Mouse (Mus musculus) megakaryocyte progenitor cell, adult 5-6 weeks (primary cell): Measurements from ENCODE around the gene Hebp1. TPM values are rescaled to one million over a fixed set of nuclear protein-coding genes. Genes with fewer than 3 reads are reported as not detected.

Experiments
- ATAC-seq: replicated peaks from 2 replicates; pipeline ENCODE4 v1.8.0; 2016; ENCODE audit warnings: mild to moderate bottlenecking, moderate TSS enrichment, inconsistent platforms; ENCODE audit not compliant: poor library complexity
- total RNA-seq, 2 experiments: library from RNA; stranded (forward) in 1 of 2; stranded (reverse) in 1 of 2; fragments of 157-497, 149-512 nt in 1 of 2; fragments of 200-1000 nt in 1 of 2; gene quantifications; 2 replicates each; pipeline versions ENCODE4 v1.2.3 to v1.2.4; 2015 to 2017

The Hebp1 gene
- total RNA-seq, 2 experiments from 2014 or later: 12.9 to 21.2 TPM

- ATAC-seq: no peak
Observed at GRCm38 (mm10) chr6:135198726-135199125, 904 bp upstream of the Hebp1 start.

DNA sequence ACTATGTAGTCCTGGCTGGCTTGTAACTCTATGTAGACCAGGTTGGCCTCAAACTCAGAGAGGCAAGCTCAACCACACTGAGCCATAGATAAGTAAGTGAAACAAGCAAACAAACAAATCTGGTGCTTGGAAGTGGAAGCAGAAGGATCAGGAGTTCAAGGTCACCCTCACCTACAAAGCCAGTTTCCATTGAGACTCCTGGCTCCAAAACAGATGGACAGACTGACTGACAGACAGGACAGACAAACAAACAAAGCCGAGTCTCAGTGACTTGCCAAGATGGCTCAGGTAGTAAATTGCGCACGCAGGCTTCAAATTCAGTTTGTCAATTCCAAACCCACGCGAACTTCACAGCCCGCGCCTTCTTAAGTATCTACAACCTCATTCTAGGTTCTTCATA is 376 bp downstream of the Hebp1 start:
- ATAC-seq: no peak

DNA sequence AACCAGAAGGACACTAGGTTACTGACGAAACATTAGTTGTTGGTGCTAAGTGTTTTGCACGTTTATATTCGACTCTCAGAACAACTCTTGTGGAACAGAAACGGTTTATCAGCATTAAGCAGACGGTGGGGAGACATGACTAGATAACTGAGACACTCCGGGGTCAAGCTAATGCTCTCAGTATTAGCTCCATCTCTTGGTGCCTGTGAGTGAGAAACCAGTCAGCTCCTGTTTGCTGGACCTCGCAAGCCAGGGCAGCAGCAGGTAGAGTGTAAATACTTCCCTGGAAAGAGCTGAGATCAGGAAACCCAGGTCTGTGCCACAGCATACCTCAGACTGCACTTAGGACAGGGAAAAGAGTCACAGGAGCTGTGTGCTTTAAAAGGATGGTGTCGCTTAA is 1.1 kb downstream of the Hebp1 start:
- ATAC-seq: peak; percentile 51

DNA sequence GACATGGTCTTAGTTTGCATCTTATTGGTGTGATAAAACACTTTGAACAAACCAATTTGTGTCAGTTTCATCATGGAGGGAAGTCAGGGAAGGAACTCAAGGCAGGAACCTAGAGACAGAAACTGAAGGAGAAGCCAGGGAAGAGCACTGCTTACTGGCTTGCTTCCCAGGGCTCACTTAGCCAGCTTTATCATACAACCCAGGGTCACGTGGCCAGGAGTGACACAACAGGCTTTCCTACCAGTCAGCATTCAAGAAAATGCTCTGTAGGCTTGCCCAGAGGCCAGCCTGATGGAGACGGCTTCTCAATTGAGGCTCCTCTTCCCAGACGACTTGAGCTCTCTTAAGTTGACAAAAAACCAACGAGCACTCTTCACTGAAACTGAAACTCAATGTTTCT is 2.9 kb downstream of the Hebp1 start:
- ATAC-seq: no peak

GRCm38 (mm10) chr6:135193733-135194132 is 4.1 kb downstream of the Hebp1 start:
- no peak for ATAC-seq

DNA sequence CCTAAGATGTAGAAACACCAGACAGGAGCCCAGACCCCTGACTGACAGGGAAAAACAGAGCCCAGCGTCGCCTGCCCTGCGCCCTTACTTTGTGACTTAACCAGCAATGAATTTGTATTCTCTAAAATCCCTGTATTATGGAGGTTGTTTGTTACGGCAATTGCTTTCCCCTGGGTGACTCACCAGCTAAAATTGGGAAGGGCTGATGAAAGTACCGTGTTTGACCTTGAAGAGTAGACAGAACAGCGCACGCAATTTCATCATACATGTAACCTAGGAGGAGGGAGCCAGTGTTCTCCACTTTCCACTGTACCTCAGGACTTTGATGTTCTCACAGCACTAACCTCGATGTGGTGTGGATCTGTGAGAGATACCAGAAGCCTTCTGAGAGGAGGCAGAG is 4.8 kb downstream of the Hebp1 start:
- ATAC-seq: no peak

DNA sequence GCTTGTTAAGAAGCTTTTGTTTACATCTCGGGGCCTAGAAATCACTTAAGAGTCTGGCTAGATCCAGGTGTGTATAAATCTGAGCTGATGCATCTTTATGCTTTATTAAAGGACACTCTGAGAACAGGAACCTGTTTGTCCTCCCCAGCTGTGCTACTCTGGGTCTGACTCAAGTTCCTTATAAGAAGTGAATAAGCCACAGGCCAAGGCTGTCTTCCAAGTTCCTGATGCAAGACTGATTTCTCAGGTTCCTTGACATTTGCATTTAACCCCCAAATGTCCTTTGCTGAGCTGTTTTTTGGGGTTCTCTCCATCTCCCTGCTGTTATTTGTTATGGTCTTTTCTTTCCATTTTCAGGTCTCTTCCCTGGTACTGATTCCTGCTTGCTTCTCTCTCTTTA is 5.9 kb downstream of the Hebp1 start:
- peak; percentile 32 for ATAC-seq

DNA sequence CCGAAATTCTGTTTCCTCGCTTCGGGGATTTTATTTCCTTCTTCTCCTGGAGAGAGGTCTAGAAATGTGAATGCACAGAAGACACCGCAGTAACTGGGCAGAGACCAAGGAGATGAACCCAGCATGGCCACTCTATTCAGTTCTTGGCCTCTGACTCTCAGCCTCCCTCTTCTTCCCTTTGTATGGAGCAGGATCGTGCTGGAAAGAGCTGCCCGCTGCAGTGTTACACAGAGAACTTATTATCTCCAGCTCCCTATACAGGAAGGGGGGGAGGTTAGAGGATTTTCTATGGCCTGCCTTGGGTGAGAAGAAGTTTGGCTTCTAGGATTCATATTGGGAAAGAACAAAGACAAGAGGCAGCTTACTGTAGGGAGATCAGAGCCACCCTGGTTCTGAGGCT is 7.7 kb downstream of the Hebp1 start:
- ATAC-seq: no peak

GRCm38 (mm10) chr6:135188629-135189028 is 9.2 kb downstream of the Hebp1 start:
- peak; percentile 60 for ATAC-seq

DNA sequence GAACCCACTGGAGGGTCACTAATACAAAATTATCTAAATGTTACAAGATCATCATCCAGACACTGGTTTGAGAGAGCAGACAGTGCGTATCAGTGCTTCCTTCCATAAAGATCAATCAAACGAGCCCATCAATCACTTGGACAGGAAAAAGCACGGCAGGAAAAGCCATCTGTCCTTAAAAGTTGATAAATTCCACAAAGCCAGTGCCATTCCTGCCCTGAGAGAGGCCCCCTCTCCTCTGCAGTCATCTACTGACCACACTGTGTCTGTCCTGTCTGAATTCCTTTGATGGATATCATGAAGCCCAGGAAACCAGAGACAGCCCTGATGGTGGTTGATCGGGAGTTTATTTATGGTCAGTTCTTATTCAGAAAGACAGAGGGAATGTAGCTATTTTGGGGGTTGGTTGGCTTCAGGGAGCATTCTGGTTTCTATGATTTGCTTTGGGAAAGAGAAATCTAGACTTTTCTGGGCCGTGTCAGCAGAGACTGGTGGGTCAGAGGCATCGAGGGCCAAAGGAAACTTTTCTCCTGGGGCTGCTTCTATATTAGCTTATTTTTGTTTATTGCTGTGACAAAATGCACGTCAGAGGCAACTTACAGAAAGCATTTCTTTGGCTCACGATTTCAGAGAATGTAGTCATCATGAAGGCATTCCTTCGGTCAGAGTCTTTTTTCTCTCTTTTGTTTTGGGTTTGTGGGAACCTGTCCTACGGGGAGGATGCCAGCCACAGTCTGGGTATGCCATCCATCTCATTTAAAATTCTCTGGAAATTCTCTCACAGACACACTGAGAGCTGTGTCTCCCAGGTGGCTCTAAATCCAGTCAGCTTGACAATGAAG is 10.5 kb downstream of the Hebp1 start:
- no peak for ATAC-seq

- ATAC-seq: peak; percentile 76
Observed at GRCm38 (mm10) chr6:135183961-135184360, 13.9 kb downstream of the Hebp1 start.

DNA sequence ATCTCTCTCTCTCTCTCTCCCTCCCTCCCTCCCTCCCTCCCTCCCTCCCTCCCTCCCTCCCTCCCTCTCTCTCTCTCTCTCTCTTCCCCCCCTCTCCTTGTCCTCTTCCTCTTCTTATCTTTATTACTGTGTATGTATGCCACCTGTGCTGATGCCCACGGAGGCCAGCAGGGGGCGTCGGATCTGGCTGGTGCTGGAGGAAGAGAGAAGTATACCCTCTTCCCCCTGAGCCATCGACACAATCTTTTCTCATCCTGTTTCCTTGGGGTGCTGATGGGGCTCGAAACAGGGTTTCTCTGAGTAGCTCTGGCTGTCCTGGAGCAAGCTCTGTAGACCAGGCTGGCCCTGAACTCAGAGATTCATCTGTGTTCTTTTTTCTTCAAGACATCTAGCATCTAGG is 14.9 kb downstream of the Hebp1 start:
- peak; percentile 67 for ATAC-seq

GRCm38 (mm10) chr6:135178599-135178998 is 19.2 kb downstream of the Hebp1 start:
- ATAC-seq: no peak; the same call in 1 of the 2 replicates

- no peak for ATAC-seq
Observed at GRCm38 (mm10) chr6:135177271-135177670, 20.6 kb downstream of the Hebp1 start.

DNA sequence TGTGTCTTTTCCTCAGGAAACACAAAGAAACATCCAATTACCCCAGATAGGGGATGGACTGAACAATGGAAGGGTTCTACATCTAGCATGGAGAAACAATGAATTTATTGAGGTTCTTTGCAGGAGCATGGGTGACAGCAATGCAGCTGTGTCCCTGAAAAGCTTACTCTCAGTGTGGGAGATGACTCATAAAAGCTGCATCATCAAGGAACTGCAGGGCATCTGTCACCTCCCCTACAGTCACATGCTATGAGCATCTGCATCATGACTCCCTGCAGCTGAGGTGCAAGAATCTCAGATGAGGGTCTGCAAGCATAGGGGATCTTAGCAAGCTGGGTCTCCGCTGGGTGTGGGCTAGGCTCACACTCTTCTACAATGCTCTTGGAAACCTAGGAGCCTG is 22.8 kb downstream of the Hebp1 start:
- no peak for ATAC-seq

DNA sequence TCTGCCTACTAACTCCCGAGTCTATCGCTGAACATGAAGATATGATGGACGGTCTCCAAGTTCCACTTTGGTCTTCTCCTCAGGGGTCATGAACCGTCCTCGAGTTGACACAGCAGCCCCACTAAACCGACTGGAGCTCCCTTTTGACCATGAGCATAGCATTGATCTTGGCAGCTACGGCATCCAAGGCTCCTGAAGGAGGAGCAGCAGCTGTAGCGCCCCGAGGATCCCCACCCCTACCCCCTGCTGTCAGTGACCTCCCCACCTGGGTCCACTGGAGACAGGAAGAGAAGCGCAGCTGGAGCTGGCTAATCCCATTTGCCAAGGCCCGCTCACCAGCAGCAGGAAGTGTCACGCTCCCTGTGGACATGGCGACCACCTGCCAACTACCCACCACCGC is 26.1 kb downstream of the Hebp1 start:
- no peak for ATAC-seq

DNA sequence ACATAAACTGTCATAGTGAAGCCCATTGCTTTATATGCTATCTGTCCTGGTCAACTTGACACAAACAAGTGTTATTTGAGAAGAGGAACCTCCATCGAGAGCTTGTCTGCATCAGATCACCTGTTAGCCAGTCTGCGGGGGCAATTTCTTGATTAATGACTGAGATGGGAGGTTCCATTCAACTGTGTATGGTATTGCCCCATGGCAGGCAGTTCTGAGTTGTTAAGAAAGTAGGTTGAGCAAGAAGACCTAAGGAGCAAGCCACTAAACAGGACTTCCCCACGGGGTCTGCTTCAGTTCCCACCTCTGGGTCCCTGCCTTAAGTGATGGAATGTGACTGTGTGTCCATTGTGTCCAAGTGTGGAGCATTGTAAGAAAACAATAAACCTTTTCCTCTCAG is 28.6 kb downstream of the Hebp1 start:
- ATAC-seq: peak; percentile 15

- ATAC-seq: no peak
Observed at GRCm38 (mm10) chr6:135168471-135168870, 29.4 kb downstream of the Hebp1 start.

DNA sequence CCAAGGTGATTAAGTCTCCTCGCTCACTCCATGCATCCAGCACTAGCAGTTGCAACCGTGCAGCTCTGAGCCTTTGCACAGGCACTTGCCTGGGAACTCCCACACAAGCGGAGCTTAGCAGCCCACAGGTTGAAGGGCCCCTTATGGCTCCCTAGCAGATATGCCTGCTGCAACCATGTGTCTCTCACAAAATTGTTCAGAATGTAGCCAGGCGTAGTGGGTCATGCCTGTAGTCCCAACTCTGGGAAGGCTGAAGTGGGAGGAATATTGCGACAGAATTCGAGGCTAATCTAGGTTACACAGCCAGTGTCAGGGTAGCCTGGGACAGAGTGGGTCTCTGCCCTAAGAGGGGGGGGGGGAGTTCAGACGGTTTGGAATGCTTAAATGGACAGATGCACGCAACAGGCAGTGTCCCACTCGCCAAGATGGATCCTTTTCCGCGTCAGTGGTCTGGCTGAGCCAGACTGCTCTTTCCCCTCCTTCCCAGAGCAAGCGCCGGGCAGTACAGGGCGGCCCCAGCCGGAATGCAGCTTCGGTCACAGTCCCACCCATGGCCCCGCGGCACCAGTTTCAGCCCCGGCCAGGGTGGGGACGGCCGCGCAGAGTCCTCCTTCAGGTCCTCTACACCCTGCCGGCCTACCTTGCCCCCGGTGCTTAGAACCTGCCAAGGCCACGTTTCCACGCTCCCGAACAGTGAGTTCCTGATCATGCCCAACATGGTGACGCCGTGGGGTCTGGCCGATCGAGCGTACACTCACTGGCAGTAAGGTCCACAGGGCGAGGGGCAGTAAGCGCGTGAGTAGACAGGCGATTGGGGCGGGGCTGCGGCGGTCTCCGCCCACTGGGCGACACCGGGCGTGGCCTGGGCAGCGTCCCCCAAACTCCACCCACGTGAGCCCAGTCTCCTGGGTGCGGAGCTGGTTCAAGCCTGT is 30.2 kb downstream of the Hebp1 start:
- ATAC-seq: peak; percentile 75

GRCm38 (mm10) chr6:135166712-135167111 is 31.1 kb downstream of the Hebp1 start:
- peak; percentile 12; the same call in 1 of the 2 replicates for ATAC-seq

GRCm38 (mm10) chr6:135166262-135166661 is 31.6 kb downstream of the Hebp1 start:
- no peak for ATAC-seq

DNA sequence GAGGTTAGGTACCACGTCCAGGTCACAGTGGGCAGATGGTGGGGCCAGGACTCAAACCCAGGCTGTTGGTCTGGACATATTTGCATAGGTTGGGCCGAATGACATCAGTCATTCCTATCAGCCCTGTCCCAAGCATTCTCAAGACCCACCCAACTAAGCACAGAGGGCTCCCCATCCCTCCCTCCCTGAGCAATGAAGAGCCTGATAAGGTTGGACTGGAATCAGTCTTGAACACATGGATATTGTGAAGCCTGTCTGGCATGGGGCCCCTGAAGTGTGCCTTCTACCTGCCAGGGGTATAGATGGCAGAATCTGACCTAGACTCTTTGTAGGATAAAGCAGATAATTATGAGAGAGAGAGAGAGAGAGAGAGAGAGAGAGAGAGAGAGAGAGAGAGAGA is 32.1 kb downstream of the Hebp1 start:
- peak; percentile 41 for ATAC-seq
